Mouse (Mus musculus): Measurements from ENCODE around the gene Rab6b.

DNA sequence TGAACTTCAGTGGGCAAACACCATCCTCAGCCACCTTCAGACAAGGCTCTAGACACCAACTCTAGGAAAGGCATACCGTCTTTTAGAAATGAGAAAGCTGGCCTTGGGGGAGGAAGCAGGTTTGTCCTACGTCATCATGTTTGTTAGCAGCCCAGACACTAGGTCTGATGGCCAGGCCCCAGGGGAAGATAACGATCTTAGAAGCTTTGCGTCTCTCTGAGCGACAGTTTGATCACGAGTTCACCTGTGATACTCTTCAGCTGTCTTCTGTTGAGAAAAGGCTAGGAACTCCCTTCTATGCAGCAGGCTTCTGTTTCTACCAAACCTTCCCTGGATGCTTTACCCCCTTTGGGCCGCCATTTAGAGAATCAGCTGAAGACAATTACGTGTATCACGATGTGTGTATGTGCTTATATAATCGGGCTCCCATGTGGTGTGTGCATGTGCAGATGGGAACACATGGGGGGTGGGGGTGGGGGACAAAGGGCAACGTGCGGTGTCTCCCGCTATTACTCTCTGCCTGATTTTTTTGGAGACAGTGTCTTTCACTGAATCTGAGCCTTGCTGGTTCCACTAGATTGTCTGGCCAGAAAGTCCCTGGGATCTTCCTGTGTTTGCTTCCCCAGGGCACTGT is 116.9 kb downstream of the Rab6b start:
- TF ChIP-seq POLR2A (IDR thresholded peaks at IDR 0.05; ENCODE audit: borderline replicate concordance, extremely low read depth, low read depth, low read length) (no peak), CTCF (IDR thresholded peaks at IDR 0.05; ENCODE audit: insufficient read depth, low read length) (no peak)

Measured in lung, adult 2 months (tissue).